Mouse (Mus musculus): ENCODE results near the gene Noto.
A peak's percentile ranks its signal among the peaks of the same experiment; 100 is the strongest.
"Not testable (repeated sequence)": the region's sequence is repeated elsewhere in the genome, so short reads cannot be mapped to it uniquely, and the experiment has no call there.

Noto gene

GRCm38 (mm10) chr6:85431274-85431841 is 7.7 kb downstream of the Noto start:
- DNase-seq (ENCODE audit: low spot score in 2 of 2), result no peak

- peak; percentile 69 to 87 for DNase-seq (ENCODE audit: low spot score in 2 of 2)
These were observed 8.3 kb downstream of the Noto start, which contains the start of gene Smyd5 for GRCm38 (mm10) chr6:85431842-85432431. Gene Smyd5 (plus strand): TSS chr6:85431989.

GRCm38 (mm10) chr6:85433865-85434264 is 10.2 kb downstream of the Noto start:
- no peak for DNase-seq (ENCODE audit: low spot score in 2 of 2)

GRCm38 (mm10) chr6:85436204-85436603 is 12.5 kb downstream of the Noto start:
- no peak for DNase-seq (ENCODE audit: low spot score in 2 of 2)

DNA sequence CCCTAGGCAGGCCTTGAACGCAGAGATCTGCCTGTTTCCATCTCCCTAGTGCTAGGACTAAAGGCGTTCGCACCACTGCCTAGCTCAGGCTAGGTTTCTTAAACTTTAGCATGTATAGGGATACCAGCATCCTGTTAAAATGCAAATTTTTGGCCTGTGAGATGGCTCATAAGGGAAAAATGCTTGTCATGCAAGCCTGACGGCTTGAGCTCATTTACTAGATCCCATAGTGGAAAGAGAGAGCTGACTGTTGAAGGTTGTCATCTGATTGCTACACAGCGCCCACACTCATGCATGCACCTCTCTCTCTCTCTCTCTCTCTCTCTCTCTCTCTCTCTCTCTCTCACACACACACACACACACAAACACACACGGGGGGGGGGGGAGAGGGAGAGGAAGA is 12.9 kb downstream of the Noto start:
- DNase-seq (ENCODE audit: low spot score in 2 of 2), result no peak

GRCm38 (mm10) chr6:85441142-85441541 is 17.5 kb downstream of the Noto start:
- no peak for DNase-seq (ENCODE audit: low spot score in 2 of 2)

- no peak for DNase-seq (ENCODE audit: low spot score in 2 of 2)
These were observed 20.0 kb downstream of the Noto start for GRCm38 (mm10) chr6:85443488-85444233.

- no peak for DNase-seq (ENCODE audit: low spot score in 2 of 2)
These were observed 20.7 kb downstream of the Noto start for GRCm38 (mm10) chr6:85444266-85444965.

DNA sequence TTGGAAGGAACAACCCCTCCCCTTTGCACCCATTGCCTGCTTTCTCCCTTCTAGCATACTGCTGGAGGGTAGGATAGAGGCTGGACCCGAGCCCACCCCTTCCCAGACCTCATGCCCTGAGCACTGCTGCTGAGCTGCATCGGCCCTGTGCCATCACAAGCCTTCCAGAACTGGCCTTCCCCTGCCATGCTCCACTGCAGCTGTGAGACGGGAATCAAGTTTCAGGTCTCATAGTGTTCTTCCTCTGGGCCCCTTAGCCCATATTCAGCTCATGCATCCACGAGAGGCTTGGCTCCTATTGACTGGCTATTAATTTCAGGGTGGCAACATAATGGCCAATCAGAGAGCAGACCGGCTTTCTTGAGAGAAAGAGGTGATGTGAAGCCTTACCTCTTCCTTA is 21.6 kb downstream of the Noto start:
- no peak for DNase-seq (ENCODE audit: low spot score in 2 of 2)

DNA sequence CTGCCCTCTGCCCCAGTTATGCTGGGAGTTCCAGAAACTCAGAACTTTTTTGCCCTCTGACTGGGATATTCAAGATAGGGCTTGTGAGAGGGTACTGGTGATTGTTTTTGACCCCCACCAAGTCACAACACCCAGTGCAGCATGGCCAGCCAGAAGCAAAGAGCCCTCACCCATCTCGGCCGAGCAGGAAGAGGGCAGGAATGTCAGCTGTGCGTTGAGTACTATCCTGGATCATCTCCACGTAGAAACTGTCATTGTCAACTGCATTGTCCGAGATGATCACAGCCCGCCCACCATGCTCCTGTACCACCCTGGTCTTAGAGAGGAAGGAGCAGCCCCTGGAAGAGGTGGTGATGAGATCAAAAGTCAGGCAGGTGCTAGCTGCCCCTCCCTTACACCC is 23.7 kb downstream of the Noto start:
- DNase-seq (ENCODE audit: low spot score in 2 of 2), result no peak

DNA sequence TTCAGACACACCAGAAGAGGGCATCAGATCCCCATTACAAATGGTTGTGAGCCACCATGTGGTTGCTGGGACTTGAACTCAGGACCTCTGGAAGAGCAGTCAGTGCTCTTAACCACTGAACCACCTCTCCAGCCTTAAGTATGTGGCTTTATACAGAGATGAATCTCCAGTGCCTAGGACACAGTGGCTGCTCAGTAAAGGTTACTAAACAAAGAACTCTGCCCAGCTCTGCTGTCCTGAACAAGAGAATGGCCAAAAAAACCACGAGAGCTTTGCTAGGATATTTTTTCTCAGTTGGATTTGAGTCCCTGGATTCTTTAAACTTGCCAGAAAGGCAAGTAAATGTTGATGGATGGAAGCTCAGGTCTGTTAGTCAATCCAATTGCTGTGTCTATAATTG is 26.5 kb downstream of the Noto start:
- DNase-seq (ENCODE audit: low spot score in 2 of 2), result not testable (repeated sequence)

DNA sequence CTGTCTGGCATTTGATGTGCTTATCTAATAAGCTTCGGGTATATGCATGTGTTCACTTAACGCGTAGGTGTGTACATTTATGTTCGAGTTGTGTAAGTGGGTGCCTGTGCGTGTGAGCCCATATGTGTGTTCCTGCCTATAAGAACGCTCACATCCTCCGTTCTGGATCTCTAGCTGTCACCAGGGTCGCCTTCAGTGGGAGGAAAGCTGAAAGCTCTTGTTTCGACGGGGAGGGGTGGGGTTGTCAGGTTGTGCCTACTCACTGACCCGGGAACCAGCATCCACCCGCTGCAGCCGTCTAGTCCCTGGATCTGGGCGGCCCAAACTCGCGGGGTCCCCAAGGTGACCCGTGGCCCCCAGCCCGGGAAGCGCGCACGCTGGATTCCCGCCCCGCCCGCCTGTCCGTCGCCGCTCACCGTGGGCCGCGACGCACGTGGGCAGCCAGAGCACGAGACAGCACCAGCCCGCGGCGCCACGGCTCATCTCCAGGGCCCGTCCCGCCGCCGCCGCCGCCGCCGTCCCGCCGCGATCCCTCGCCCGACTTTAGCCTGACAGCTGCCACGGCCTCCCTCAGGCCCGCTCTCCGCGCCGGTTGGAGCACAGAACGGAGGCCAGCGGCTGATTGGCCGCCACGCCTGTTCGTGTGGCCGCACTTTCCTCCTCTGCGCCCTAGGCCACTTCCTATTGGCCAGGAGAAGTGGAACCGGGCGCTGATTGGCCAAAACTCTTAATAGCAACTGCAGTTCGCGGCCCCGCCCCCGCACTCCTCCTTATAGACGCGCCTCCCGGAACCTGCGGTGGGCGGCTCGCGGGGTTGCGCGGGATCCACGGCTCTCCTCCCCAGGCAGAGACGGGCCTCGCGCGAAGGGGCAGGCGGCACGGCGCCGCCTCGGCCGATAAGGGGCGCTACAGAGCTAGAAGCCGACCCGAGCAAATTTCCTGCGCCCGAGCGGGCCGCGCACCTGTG is 27.3 kb downstream of the Noto start, which contains the start of gene Cct7:
TSS of gene Cct7 (plus strand) at position 818 of the 967 bp plus-strand sequence.
- DNase-seq (ENCODE audit: low spot score in 2 of 2), result peak in 1 of 2 experiments; percentile 97

DNA sequence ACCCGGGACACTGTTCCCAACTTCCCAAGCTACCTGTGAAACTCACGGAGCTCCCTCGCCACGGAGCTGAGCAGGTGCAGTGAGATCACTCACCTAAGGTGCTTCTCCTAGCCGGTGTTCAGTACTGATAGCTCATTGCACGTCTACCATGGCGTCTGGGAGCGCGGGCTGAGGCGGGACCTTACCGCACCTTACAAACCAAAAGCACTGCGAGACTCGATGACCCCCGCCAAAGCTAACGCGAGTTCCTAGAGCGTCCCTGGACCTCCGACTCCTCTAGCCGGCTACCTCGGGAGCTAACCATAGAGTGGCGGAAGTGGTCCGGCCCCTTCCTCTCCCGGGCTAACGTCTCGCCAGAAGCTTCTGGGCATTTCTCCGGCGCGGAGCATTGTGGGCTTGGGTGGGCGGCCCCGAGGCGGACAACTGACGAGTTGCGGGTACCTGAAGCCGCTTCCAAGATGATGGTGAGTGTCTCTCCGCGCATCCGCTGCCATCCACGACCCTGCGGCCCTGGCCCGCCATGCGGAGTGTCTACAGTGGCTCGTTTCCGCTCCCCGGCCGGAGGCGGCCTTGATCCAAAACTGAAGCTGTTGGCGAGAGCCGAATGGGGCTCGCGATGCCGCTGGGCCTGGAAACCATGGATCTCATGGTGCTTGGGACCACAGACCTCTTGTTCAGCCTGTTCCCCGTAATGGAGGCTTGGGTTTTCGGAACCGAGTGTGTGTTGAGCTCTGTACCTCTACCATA is 28.2 kb downstream of the Noto start, which contains the start of gene Pradc1:
TSS of gene Pradc1 (minus strand) at position 307 of the 747 bp plus-strand sequence.
- peak; percentile 97 for DNase-seq (ENCODE audit: low spot score in 2 of 2)

- no peak for DNase-seq (ENCODE audit: low spot score in 2 of 2)
These were observed 28.7 kb downstream of the Noto start for GRCm38 (mm10) chr6:85452411-85452665.

DNA sequence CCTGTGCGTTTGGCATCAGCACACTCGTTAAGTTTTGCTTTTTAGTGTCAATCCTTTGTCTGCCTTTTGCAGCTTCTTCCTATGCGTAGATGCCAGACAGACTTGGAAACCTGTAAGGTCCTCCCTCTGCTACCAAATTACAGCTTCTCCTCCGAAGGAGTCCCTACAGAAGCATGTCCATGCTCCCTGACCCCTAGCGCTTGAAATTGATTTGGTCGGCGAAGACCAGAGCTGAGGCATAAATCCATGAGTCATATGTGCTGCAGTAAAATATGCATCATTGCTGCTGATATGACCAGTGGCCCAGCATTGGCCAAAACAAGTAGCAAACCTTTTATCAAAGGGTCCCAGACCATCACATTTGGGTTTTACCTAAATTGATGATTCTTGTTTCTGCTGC is 29.1 kb downstream of the Noto start:
- DNase-seq (ENCODE audit: low spot score in 2 of 2), result no peak

DNA sequence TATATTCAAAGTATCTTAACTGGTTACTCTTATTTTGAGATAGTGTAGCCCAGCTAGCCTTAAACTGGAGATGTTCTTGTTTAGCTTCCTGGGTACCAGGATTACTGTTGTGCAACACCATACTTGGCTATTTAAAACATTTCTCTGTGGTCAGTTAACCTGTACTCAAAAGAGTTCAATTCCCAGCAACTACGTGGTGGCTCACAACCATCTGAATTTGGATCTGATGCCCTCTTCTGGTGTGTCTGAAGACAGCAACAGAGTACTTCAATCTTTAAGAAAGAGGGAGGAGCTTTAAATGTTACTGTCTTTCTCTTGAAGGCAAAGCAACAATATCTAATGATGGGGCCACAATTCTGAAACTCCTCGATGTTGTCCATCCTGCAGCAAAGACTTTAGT is 35.9 kb downstream of the Noto start:
- DNase-seq (ENCODE audit: low spot score in 2 of 2), result no peak

- DNase-seq (ENCODE audit: low spot score in 2 of 2), result no peak
These were observed 41.7 kb downstream of the Noto start for GRCm38 (mm10) chr6:85465381-85465780.

DNA sequence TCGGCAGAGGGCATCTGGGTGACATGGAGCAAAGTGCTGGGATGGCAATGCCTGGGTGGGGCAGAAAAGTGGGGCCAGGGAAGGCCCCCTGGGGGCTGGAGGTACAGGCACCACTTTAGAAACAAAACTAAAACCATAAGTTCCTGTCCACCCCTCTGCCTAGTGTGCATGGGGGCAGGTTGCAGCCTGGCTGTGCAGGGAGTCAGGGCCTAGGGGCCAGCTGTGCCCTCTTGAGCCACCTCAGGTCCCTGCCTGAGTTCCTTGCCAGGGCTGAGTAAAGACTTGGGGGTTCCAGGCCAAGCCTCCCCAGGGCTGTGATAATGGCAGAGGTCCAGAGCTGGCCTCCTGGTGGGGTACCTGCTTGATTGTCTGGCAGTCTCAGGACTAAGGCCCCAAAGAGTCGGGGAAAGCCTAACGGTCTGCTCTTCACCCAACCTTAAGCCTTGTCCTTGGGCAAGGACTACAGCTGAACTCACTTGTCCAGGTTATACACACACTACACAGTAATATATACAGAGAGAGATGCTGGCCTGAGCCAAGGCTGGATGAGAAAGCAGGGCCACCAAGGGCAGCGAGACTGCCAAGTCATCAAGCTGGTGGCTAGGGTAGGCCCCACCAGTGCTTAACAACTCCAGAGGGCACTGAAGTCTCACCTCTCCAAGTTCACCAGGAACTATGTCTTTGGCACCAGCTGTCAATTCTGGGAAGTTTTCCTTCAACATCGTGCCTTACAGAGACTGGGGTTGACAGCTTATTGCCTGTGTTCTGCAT is 46.2 kb downstream of the Noto start:
- DNase-seq (ENCODE audit: low spot score in 2 of 2), result no peak

DNA sequence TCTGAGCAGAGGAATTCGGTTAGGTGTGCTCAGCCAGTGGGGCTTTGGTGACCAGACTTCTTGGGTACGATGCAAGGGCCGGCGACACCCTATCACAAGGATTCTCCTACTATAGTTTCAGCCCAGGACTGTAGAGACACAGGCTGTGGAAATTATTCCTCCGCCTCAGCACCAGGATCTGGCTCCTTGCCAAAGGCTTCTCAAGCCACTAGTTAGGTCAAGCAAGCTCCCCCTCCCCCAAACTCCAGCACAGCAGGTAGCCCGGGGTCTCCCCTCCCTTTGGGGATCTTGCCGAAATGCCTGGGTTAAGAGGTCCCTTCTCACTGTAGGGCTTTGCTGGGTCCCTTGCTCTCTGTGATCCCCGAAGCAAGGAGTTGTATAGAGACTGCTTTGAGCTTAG is 48.3 kb downstream of the Noto start:
- DNase-seq (ENCODE audit: low spot score in 2 of 2), result no peak

DNA sequence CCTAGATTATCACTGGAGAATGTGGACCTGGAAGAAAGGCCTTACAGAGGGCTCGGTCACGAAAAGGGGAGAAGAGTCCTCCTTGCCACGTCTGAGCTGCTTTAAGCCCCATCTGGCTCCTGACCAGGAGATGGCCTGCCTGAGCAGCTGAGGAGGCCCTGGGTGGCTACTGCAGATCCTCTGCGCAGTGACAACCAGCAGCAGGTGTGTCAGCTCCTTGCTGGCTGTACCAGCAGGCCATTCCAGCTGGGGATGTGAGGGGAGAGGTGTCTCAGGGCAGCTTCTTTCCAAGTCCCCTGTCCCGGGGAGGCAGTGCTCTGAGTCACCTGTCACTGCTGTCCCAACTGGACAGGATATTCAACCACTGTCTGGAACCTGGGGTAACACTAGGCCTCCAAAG is 48.9 kb downstream of the Noto start:
- DNase-seq (ENCODE audit: low spot score in 2 of 2), result no peak
